Mouse (Mus musculus) layer of hippocampus, postnatal 25 days (tissue): ENCODE results near the gene Mxd4. TPM values are rescaled to one million over a fixed set of nuclear protein-coding genes. Genes with fewer than 3 reads are reported as not detected.

Source experiments
- DNase-seq, 2 experiments: peaks; one replicate each; pipeline ENCODE4 v3.0.0; 2022; ENCODE audit warnings: mixed read lengths in 2 of 2, low spot score in 1 of 2; ENCODE audit errors: extremely low spot score in 1 of 2
- total RNA-seq, 2 experiments: library from RNA; stranded (reverse); gene quantifications; 2 replicates each; pipeline ENCODE4 v1.2.3; 2021

Gene Mxd4
- total RNA-seq, 2 experiments from 2014 or later = 84.6 to 93.3 TPM

- peak in 1 of 2 experiments; percentile 6 for DNase-seq
Observed at GRCm38 (mm10) chr5:34174550-34175402, 12.7 kb downstream of the Mxd4 start.

GRCm38 (mm10) chr5:34174021-34174420 lies 13.5 kb downstream of the Mxd4 start:
- DNase-seq = peak in 1 of 2 experiments; percentile 6

GRCm38 (mm10) chr5:34170726-34171125 lies 16.8 kb downstream of the Mxd4 start:
- DNase-seq = peak in 1 of 2 experiments; percentile 11

GRCm38 (mm10) chr5:34169954-34170353 lies 17.6 kb downstream of the Mxd4 start:
- no peak for DNase-seq

- peak; percentile 88 to 93 for DNase-seq
Observed at GRCm38 (mm10) chr5:34168950-34169891, 18.3 kb downstream of the Mxd4 start, which contains the start of the genes Poln and Haus3. Poln (minus strand) TSS chr5:34169448. Haus3 (minus strand) TSS chr5:34169527.

GRCm38 (mm10) chr5:34167857-34168256 lies 19.7 kb downstream of the Mxd4 start:
- no peak for DNase-seq

- DNase-seq = no peak
Observed at GRCm38 (mm10) chr5:34165793-34166192, 21.7 kb downstream of the Mxd4 start.

- DNase-seq = no peak
Observed at GRCm38 (mm10) chr5:34148476-34148875, 39.0 kb downstream of the Mxd4 start.

GRCm38 (mm10) chr5:34147554-34147953 lies 40.0 kb downstream of the Mxd4 start:
- no peak for DNase-seq

GRCm38 (mm10) chr5:34139751-34140150 lies 47.8 kb downstream of the Mxd4 start:
- DNase-seq = peak; percentile 11 to 24

- DNase-seq = no peak
Observed at GRCm38 (mm10) chr5:34132731-34133130, 54.8 kb downstream of the Mxd4 start.

- DNase-seq = no peak
Observed at GRCm38 (mm10) chr5:34124131-34124530, 63.4 kb downstream of the Mxd4 start.

Other genes with a start within 250 kb of the Mxd4 start
- 10 to 100 TPM; 62.5 to 74.8 TPM for gene Gm1673, start 204.3 kb downstream of the Mxd4 start, total RNA-seq
- gene Nat8l, start 191.7 kb downstream of the Mxd4 start, total RNA-seq = 100 to 1,000 TPM; 131 to 133 TPM
- gene Poln, start 18.3 kb downstream of the Mxd4 start, total RNA-seq = 1 to 10 TPM in 1 of 2 experiments, under 1 TPM in 1; 0.63 to 1.0 TPM
- gene Haus3, start 18.2 kb downstream of the Mxd4 start, total RNA-seq = 1 to 10 TPM; 5.6 to 5.7 TPM
- gene Zfyve28, start 100.7 kb upstream of the Mxd4 start, total RNA-seq = 10 to 100 TPM; 25.6 to 32.4 TPM
- under 1 TPM; 0.20 to 0.66 TPM for gene Cfap99, start 100.9 kb upstream of the Mxd4 start, total RNA-seq
- 10 to 100 TPM; 74.7 to 80.3 TPM for gene Rnf4, start 148.6 kb upstream of the Mxd4 start, total RNA-seq
- gene Fam193a, start 182.2 kb upstream of the Mxd4 start, total RNA-seq = 10 to 100 TPM; 37.0 to 42.2 TPM